Mouse (Mus musculus) B cell, adult 2 months (primary cell): Measurements from ENCODE around the gene Sh3d19.

ENCODE experiments used
- DNase-seq, 2 experiments: peaks; one replicate each; pipeline ENCODE4 v3.0.0; 2022

Sh3d19 gene

DNA sequence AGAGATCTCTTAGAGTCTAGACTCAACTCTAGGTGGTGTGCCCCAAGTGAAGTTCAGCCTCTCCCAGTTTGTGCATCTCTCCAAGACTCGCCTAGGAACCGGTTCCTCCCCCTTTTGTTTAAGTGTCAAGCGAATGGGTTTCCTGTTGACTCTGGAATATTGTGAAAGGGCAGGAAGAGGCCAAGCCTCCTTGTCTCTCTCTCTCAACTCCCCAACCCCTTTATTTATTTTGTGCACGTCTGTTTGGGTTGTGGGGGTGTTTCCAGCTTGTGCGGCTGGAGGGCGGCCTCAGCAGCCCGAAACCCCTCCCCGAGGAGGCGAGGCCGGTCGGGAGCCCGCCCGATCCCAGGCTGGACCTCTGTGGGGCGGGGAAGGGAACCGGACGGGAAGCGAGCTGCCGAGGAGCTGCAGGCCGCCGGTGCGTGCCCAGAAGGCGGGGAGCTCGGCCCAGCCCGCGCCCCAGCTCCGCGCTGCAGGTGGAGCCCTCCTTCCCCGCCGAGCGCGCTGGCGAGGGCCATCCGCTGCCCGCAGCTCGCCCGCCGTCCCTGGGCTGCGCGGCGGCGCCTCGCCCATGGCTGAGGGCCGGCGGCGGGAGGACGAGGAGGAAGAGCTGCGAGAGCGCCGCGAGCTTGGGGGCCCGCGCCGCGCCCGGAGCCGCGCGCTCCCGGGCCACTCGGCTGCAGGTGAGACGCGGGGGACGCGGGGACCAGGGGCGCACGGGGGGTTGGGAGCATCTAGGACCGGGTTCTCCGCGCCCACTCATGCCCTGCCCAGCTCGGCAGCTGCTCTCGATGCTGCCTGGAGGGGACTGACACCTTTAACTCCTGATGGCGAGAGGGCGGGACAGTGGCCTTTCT, at the start of gene Sh3d19:
TSS of gene Sh3d19 (plus strand) at position 368 of the 857 bp plus-strand sequence.
- no peak for DNase-seq

DNA sequence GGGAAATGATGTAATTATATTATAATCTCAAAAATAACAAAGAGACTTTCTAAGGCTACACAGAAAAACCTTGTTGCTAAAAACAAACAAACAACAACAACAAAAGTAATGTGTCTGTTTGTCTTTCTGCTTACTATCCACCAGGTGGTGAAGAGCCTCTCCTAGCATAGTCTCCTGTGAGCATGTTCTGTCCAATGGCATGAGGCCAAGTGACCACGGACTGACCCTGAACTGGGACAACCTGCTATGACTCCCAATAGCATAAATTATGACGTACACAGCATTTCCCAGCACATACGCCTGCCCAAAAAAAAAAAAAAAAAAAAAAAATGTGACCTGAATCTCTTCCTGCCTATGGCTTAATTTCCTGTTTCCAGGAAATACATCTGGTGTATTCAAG, 48.6 kb upstream of the Sh3d19 start:
- DNase-seq: no peak

GRCm38 (mm10) chr3:85923343-85923742, 47.6 kb upstream of the Sh3d19 start:
- DNase-seq: no peak

- DNase-seq: peak; percentile 67 to 70
Measured at GRCm38 (mm10) chr3:85923954-85924945, 46.7 kb upstream of the Sh3d19 start.

- DNase-seq: no peak
Measured at GRCm38 (mm10) chr3:85927296-85927695, 43.6 kb upstream of the Sh3d19 start.

DNA sequence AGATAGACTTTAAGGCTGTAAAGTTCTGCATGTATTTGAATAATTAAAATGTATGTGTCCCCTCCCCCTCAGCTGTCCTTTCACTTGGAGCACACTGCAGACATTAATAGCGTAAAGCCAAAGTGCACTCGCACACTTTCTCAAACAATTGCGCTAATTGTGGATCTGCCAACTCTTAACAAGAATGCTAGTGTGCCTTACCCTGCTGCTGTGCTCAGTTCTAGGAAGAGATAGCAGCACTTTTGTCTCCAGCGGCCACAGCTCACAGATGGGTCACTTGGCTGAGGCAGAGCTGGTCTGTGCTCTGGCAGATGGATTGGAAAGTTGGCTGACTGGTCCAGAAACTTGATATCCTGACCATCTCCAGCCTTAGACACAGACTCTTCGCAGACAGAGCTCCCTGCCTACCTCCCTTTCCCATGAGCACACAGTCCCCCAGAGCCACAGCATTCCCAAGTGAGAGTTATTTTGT, 42.7 kb upstream of the Sh3d19 start:
- DNase-seq: no peak

DNA sequence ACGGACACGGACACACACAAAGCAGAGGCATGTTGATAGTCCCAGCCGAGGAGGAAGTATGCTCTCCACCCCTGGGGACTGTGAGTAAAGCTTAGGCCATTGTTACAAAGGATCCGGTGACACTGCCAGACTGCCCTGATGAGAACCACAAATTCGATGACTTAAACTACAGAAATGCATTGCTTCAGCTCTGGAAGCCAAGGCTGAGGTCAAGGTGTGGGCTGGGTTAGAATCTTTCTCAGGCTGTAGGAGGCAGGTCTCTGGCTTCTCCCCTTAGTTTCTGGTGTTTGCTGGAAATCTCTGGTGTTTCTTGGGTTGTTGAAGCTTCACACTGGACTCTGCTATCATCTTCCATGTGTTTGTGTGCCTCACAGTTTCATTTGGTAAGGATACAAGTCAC, 41.2 kb upstream of the Sh3d19 start:
- no peak for DNase-seq

- no peak for DNase-seq
Measured at GRCm38 (mm10) chr3:85930671-85931255, 40.1 kb upstream of the Sh3d19 start.

DNA sequence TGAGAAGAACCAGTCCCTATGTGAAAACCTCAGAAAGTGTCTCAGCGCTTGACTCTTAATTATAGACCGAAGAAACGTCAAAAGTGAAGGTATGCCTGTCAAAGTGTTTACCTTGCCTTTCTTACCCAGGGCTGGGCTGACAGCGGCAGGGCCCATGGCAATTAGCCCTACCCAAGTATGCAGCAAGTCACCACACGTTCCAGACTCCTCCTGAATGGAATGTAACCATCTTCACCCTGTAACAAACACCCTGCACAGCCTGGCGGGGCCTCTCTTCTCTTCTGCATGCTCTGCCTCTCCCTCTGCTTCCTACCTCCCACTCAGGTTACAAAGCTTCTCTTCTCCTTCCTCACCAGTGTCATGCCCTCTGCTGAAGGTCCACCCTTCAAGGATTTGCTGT, 39.0 kb upstream of the Sh3d19 start:
- DNase-seq: no peak

DNA sequence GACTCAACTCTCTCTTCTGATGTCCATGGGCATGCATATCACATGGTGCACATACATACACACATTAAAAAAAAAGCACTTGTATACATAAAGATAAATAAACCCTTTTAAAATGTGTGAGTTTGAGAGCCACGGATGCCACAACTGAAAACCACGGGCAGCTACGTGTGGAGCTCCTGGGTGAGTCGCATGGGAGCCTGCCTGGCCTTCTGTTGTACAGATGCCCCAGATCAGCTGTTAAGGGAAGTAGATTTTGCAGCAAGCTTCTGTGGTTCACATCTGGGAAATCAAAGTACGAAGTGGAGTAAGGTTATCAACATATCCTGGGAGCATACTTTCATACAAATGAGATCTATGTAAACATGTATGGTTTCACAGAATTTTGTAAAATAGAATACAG, 37.3 kb upstream of the Sh3d19 start:
- DNase-seq: no peak

- no peak for DNase-seq
Measured at GRCm38 (mm10) chr3:85950914-85951313, 20.0 kb upstream of the Sh3d19 start.

DNA sequence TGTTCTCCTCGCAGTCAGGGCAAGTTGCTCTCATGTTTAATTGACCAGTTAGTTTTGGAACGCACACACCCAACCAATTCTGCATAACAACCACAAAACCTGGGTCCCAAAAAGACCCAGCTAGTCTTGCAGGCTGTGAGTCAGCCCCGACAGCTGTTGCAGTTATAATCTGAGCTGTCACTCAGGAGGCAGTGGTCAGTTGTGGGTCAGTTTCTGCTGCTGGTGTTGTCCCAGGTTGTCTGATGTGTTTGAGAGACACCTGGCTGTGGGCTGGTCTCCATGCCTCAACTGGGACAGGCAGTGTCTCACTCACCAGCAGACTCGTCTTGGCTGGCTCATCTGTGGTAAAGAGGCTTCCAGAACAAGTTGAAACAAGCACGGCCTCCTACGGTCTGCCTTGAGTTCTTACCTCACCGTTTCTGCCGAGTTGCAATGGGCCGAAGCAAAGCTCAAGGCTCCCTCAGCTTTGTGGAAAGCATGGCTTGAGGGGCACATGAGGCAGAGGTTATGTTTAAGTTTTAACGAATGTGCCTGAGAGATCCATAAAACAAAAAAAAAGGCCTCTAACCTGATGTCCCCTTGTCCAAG, 18.1 kb upstream of the Sh3d19 start:
- no peak for DNase-seq

DNA sequence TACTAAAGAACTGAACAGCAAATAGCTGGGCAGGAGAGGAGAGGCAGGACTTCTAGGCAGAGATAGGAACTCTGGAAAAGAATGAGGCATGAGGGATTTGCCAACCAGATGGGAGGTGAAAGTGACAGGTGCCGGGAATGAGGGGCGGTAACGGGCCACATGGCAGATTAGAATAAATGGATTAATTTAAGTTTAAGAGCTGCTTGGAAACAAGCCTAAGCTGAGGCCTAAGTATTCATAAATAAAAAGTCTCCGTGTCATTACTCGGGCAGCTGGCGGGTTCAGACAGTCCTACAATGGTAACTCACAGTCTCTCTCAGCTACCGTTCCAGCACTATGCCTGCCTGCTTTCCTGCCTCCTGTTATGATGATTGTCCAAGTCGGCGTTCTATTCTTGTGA, 15.6 kb upstream of the Sh3d19 start:
- DNase-seq: no peak

DNA sequence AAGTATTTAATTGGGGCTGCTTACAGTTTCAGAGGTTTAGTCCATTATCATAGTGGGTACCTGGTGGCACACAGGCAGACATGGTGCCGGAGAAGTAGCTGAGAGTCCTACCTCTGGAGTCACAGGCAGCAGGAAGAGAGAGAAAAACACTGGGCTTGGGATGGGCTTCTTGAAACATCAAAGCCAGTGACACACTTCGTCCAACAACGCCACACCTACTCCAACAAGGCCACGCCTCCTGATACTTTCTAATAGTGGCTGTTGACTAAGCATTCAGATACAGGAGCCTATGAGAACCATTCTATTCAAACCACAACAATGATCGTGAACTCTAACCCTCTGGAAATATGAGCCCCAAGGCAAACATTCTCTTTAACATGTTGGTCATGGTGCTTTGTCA, 15.2 kb upstream of the Sh3d19 start:
- no peak for DNase-seq

GRCm38 (mm10) chr3:85959669-85960068, 11.2 kb upstream of the Sh3d19 start:
- no peak for DNase-seq

DNA sequence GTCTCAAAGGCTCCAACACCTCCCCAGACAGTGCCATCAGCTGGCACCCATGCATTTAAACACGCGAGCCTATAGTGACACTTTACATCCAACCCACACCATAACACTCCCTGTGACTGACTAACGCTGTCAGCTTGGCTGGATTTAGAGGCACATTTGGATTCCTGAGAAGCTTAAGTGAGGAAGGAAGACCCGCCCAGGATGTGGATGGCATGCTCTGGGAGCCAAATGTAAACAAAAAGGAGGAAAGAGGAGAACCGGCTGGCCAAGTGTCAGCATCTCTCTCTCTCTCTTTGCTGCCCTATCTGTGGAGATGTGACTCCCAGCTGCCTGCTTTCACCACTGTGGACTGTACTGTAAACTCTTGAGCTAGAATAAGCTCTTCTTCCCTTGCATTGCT, 9.8 kb upstream of the Sh3d19 start:
- DNase-seq: no peak

DNA sequence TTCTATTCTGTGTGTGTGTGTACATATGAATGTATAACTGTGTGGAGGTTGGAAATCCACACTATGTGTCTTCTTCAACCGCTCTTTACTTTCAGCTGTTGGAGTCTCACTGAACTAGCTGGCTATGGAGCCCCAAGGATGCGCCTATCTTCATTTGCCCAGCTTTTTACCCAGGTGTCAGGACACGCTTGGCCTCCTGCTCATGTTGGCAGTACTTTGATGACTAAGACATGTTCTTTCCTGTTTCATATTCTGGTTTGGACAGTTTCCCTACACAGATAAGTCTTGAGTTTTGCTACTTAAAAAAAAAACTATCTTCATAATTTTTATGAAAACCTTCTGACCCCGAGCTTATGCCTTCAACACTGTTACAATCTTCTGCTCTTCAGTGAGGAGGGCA, 5.4 kb upstream of the Sh3d19 start:
- DNase-seq: no peak

- no peak for DNase-seq
Measured at GRCm38 (mm10) chr3:85969040-85969439, 1.9 kb upstream of the Sh3d19 start.

GRCm38 (mm10) chr3:85971599-85971975, 678 bp downstream of the Sh3d19 start:
- DNase-seq: no peak

- DNase-seq: no peak
Measured at GRCm38 (mm10) chr3:85973376-85974140, 2.6 kb downstream of the Sh3d19 start.

DNA sequence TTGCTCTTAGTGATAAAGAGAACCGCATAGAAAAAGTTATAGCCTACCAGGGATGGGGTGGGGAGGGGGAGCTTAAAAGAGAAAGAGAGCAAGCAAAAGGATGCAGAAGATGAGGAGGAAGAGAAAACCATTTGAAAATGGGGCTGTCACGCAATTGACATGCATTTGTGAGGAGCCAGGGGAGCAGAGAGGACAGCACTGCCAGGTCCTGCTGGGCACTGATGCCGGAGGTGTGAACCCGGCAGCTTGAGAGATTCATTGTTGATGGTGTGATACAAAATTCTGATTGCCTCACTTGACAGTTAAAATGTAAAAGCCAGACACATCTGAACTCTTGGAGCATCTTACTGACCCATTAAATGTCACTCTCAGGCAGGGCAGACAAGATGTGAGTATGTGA, 3.5 kb downstream of the Sh3d19 start:
- no peak for DNase-seq

- no peak for DNase-seq
Measured at GRCm38 (mm10) chr3:85980036-85980435, 9.1 kb downstream of the Sh3d19 start.
